Mouse (Mus musculus): ENCODE data around the gene 1700018B08Rik.

GRCm38 (mm10) chr8:121550056-121550455 is 5.9 kb upstream of the 1700018B08Rik start:
- no peak for TF ChIP-seq CTCF (IDR thresholded peaks at IDR 0.05; ENCODE audit: control insufficient read depth, insufficient read depth, insufficient read length)
- no peak for TF ChIP-seq MYOG (IDR thresholded peaks at IDR 0.05; ENCODE audit: control insufficient read depth, extremely low read depth, insufficient read length)
